Mouse (Mus musculus) cortical plate, adult 2 months (tissue): ENCODE data around the gene Chd1. TPM values are rescaled to one million over a fixed set of nuclear protein-coding genes. Genes with fewer than 3 reads are reported as not detected.
"Not testable (repeated sequence)": the region's sequence is repeated elsewhere in the genome, so short reads cannot be mapped to it uniquely, and the experiment has no call there.

Source experiments
- H3K27ac ChIP-seq: fragments of 200-500 bp; 2 replicates; pipeline ENCODE4 v1.5.1; 2012; ENCODE audit warnings: low read length, control low read depth, inconsistent platforms; ENCODE audit not compliant: insufficient read depth
- H3K4me1 ChIP-seq: fragments of 200-500 bp; 2 replicates; pipeline ENCODE4 v1.6.1; 2011; ENCODE audit warnings: low read length; ENCODE audit not compliant: control insufficient read depth, insufficient read depth
- H3K4me3 ChIP-seq: fragments of 200-500 bp; 2 replicates; pipeline ENCODE4 v1.5.1; 2011; ENCODE audit warnings: mild to moderate bottlenecking, low read length, control low read depth; ENCODE audit not compliant: insufficient read depth
- CTCF ChIP-seq: fragments of 200-500 bp; IDR thresholded peaks from 2 replicates; pipeline ENCODE4 v1.5.1; 2011; ENCODE audit warnings: mild to moderate bottlenecking, control low read depth, low read length; ENCODE audit not compliant: insufficient read depth; ENCODE audit errors: extremely low read depth
- POLR2A ChIP-seq: fragments of 200-500 bp; IDR thresholded peaks from 2 replicates; pipeline ENCODE4 v1.6.1; 2011; ENCODE audit warnings: mild to moderate bottlenecking, low read length, control low read depth; ENCODE audit not compliant: insufficient read depth; ENCODE audit errors: extremely low read depth
- polyA plus RNA-seq: library from polyadenylated mRNA; depleted of rRNA; stranded (reverse); fragments of >200 nt; gene quantifications from 2 replicates; pipeline ENCODE4 v1.2.3, GENCODE M21; 2012

Gene Chd1
- polyA plus RNA-seq, 1 experiment: 5.6 TPM

GRCm38 (mm10) chr17:15731706-15732105, 26.9 kb downstream of the Chd1 start:
- Histone ChIP-seq H3K4me1 (no peaks in the 10 kb centered on the region), H3K4me3 (no peak overlapping the region), H3K27ac (no peak overlapping the region)
- TF ChIP-seq POLR2A (no peak), CTCF (no peak)

- Histone ChIP-seq H3K4me3 (no peak overlapping the region), H3K4me1 (no peaks in the 10 kb centered on the region), H3K27ac (no peak overlapping the region)
- TF ChIP-seq POLR2A (no peak), CTCF (no peak)
Observed at GRCm38 (mm10) chr17:15737346-15737917, 32.7 kb downstream of the Chd1 start.

DNA sequence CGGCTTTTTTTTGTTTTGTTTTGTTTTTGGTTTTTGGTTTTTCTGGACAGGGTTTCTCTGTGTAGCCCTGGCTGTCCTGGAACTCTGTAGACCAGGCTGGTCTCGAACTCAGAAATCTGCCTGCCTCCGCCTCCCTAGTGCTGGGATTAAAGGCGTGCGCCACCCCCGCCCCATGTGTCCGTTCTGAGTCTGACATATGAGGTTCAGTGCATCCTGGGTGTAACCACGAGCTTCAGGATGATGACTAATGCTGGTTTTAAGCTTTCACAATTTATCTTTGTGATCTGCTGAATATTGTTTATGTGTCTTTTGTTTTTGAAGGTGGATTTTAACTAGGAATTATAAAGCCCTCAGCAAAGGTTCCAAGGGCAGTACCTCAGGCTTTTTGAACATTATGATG, 37.1 kb downstream of the Chd1 start:
- Histone ChIP-seq H3K27ac (no peak overlapping the region), H3K4me1 (no peaks in the 10 kb centered on the region), H3K4me3 (no peak overlapping the region)
- TF ChIP-seq CTCF: no peak
- TF ChIP-seq POLR2A: no peak

- Histone ChIP-seq H3K27ac (no peak overlapping the region), H3K4me3 (no peak overlapping the region), H3K4me1 (no peaks in the 10 kb centered on the region)
- TF ChIP-seq CTCF (no peak), POLR2A (no peak)
Observed at GRCm38 (mm10) chr17:15742953-15743352, 38.2 kb downstream of the Chd1 start.

DNA sequence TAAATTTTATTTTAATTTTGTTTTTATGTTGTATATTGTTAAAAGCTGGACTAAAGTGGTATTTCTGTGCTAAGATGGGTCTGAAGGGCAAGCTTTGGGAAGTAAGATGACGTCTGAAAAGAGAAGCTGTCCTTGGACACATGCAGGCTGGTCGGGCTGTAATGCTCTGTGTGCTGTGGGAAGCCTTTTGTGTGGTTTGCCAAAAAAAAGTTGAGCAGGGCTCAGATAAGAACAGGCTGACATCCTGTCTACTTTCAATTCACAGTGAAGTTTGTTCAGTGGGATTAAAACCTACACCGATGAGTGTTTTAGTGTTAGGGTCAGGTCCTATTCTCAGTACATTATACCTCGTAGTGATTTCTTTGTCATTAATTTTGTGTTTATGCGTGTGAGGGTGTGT, 38.6 kb downstream of the Chd1 start:
- no peak for TF ChIP-seq POLR2A
- H3K27ac ChIP-seq: no peak overlapping the region
- H3K4me1 ChIP-seq: no peaks in the 10 kb centered on the region
- no peak overlapping the region for H3K4me3 ChIP-seq

GRCm38 (mm10) chr17:15746696-15747095, 41.9 kb downstream of the Chd1 start:
- Histone ChIP-seq H3K4me1 (no peaks in the 10 kb centered on the region), H3K4me3 (no peak overlapping the region), H3K27ac (no peak overlapping the region)
- TF ChIP-seq POLR2A (no peak), CTCF (no peak)

GRCm38 (mm10) chr17:15748022-15748421, 43.3 kb downstream of the Chd1 start:
- Histone ChIP-seq H3K4me3 (no peak overlapping the region), H3K27ac (no peak overlapping the region), H3K4me1 (no peaks in the 10 kb centered on the region)
- TF ChIP-seq POLR2A (no peak), CTCF (no peak)

- not testable (repeated sequence) for H3K4me1 ChIP-seq, H3K27ac ChIP-seq, H3K4me3 ChIP-seq
Observed at GRCm38 (mm10) chr17:15751264-15751663, 46.5 kb downstream of the Chd1 start.

DNA sequence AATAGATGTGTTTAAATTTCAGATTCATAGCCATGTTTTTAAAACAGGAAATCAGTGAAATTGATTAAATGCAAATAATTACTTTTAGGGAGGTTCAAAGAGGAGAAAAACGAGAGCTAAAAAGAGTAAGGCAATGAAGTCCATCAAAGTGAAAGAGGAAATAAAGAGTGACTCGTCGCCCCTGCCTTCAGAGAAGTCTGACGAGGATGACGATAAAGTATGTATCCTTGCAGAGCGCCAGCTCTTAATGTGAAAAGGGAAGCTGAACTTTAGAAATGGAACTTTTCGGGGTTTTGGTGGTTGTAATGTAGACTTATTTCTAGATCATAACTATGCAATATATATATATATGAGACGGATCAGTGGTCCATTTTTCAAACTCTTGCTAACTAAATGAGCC, 56.4 kb downstream of the Chd1 start:
- Histone ChIP-seq H3K4me3 (no peak overlapping the region), H3K4me1 (no peaks in the 10 kb centered on the region), H3K27ac (no peak overlapping the region)
- no peak for TF ChIP-seq POLR2A
- no peak for TF ChIP-seq CTCF

GRCm38 (mm10) chr17:15769081-15769724, 64.4 kb downstream of the Chd1 start:
- H3K4me1 ChIP-seq: no peaks in the 10 kb centered on the region
- no peak for TF ChIP-seq CTCF
- TF ChIP-seq POLR2A: no peak
- no peak overlapping the region for H3K27ac ChIP-seq
- no peak overlapping the region for H3K4me3 ChIP-seq
